ENCODE assay signal across 16 mouse cellular contexts in the genomic region with DNA sequence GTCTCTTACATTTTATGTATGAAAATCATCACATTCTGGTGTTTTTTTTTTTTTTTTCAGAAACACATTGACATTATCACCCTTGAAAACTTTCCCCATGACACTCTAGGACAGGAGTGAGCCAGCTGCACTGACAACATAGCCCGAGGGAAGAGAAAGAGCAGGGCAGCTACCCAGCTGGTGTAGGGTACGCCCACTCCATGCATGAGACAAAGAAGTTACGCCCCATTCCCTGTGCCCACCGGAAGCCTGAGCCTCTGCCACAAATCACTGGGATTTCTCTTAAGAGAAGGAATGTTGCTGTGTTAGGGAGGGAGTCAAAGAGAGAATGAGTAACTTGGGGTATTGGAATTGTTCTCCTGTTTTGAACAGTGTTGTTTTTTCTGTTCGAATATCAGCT.
DNase-seq lines count a peak whose midpoint lies in the region; ATAC-seq and TF ChIP-seq lines count a peak whose summit lies in the region.
"Had no signal": no experiment of that assay in that cellular context is flagged by ENCODE, and none has a peak within 500 bp of the region (broad histone marks: within the 10 kb centered on the region; RNA-seq: fewer than 3 reads in every experiment).

No protein-coding gene starts in this region.

- no peaks in the 10 kb centered on the region for H3K27me3 ChIP-seq in hindbrain, embryonic 11.5 days (ENCODE audit: control insufficient read depth, insufficient read depth, low read length)
- no peaks in the 10 kb centered on the region for H3K27me3 ChIP-seq in hindbrain, embryonic 13.5 days
- peaks cover 13% of the 10 kb centered on the region for H3K27me3 ChIP-seq in CH12.LX (replicated peaks)
- no peaks in the 10 kb centered on the region for H3K27me3 ChIP-seq in embryonic facial prominence, embryonic 14.5 days (replicated peaks; ENCODE audit: control insufficient read depth, insufficient read depth, low read length)
- H3K27me3 ChIP-seq in midbrain, embryonic 15.5 days (replicated peaks) = no peaks in the 10 kb centered on the region
- H3K27me3 ChIP-seq: limb, embryonic 13.5 days; stomach, embryonic 15.5 days had no signal

- no peak for TF ChIP-seq CTCF in CH12.LX (conservative IDR thresholded peaks at IDR 0.05 in 1 of 2, IDR thresholded peaks at IDR 0.05 in 1 of 2; ENCODE audit: low read depth in 2 of 2, low read length in 2 of 2)

- H3K36me3 ChIP-seq in hindbrain, embryonic 11.5 days (ENCODE audit: control insufficient read depth, insufficient read depth, low read length) = no peaks in the 10 kb centered on the region
- no peaks in the 10 kb centered on the region for H3K36me3 ChIP-seq in hindbrain, embryonic 13.5 days
- no peaks in the 10 kb centered on the region for H3K36me3 ChIP-seq in CH12.LX (replicated peaks in 1 of 2; ENCODE audit: control insufficient read depth in 1 of 2, insufficient read depth in 1 of 2, low read length in 1 of 2)
- H3K36me3 ChIP-seq in embryonic facial prominence, embryonic 14.5 days (ENCODE audit: control insufficient read depth, insufficient read depth, low read length) = no peaks in the 10 kb centered on the region
- no peaks in the 10 kb centered on the region for H3K36me3 ChIP-seq in midbrain, embryonic 15.5 days (replicated peaks)
- H3K36me3 ChIP-seq: limb, embryonic 13.5 days; stomach, embryonic 15.5 days had no signal

- H3K4me1 ChIP-seq in hindbrain, embryonic 11.5 days (replicated peaks; ENCODE audit: control insufficient read depth, insufficient read depth, low read length) = no peaks in the 10 kb centered on the region
- 0 out of 2 replicates have a peak, but pooled peaks cover 8% of the 10 kb centered on the region for H3K4me1 ChIP-seq in hindbrain, embryonic 13.5 days (replicated peaks)
- H3K4me1 ChIP-seq in CH12.LX (ENCODE audit: control insufficient read depth in 1 of 2, insufficient read depth in 2 of 2) = 0 out of 4 replicates have a peak, but pooled peaks cover 0 to 2% of the 10 kb centered on the region in 2 experiments
- no peaks in the 10 kb centered on the region for H3K4me1 ChIP-seq in embryonic facial prominence, embryonic 14.5 days (ENCODE audit: control insufficient read depth, insufficient read depth, low read length)
- H3K4me1 ChIP-seq in midbrain, embryonic 15.5 days = no peaks in the 10 kb centered on the region
- H3K4me1 ChIP-seq: limb, embryonic 13.5 days; stomach, embryonic 15.5 days had no signal

- ATAC-seq in hindbrain, embryonic 11.5 days (ENCODE audit: low FRiP score) = peak; percentile 82
- ATAC-seq in hindbrain, embryonic 13.5 days (ENCODE audit: low FRiP score) = no peak
- peak; percentile 63 for ATAC-seq in embryonic facial prominence, embryonic 14.5 days (ENCODE audit: low read depth)
- ATAC-seq in midbrain, embryonic 15.5 days (replicated peaks) = 0 out of 2 replicates have a peak, but pooled peaks have one; percentile 39
- ATAC-seq: intestine, postnatal 0 days; liver, postnatal 0 days had no signal

- no peak overlapping the region for H3K4me3 ChIP-seq in hindbrain, embryonic 11.5 days (ENCODE audit: low read depth, low read length)
- no peak overlapping the region for H3K4me3 ChIP-seq in hindbrain, embryonic 13.5 days
- no peak overlapping the region for H3K4me3 ChIP-seq in CH12.LX (replicated peaks in 1 of 3; ENCODE audit: low read depth in 2 of 3, low read length in 2 of 3, poor library complexity in 1 of 3)
- H3K4me3 ChIP-seq in embryonic facial prominence, embryonic 14.5 days (ENCODE audit: low read depth, low read length) = no peak overlapping the region
- H3K4me3 ChIP-seq in midbrain, embryonic 15.5 days = no peak overlapping the region
- H3K4me3 ChIP-seq: limb, embryonic 13.5 days; stomach, embryonic 15.5 days had no signal

- intact Hi-C loops in heart, postnatal 10 days (cut with DNase I) = no loop called here

- peak; percentile 43 for DNase-seq in hindbrain, embryonic 11.5 days (ENCODE audit: low spot score)
- DNase-seq in CH12.LX (ENCODE audit: extremely low read depth) = no peak
- peak; percentile 59 for DNase-seq in embryonic facial prominence, embryonic 14.5 days (ENCODE audit: low spot score)
- no peak for DNase-seq in right cerebral cortex, postnatal 25 days
- DNase-seq in heart, postnatal 10 days = no peak
- DNase-seq in heart, adult 9 months (ENCODE audit: low spot score in 2 of 2) = no peak
- DNase-seq: cerebellum, adult 11 months; heart, postnatal 36 days; liver, postnatal 0 days; lung, postnatal 4 days; thymus, postnatal 14 days had no signal

- TF ChIP-seq RAD21 in CH12.LX (IDR thresholded peaks at IDR 0.05; ENCODE audit: low read depth, low read length) = no peak

- H3K79me2 ChIP-seq in CH12.LX (replicated peaks; ENCODE audit: control insufficient read depth, extremely low read depth, insufficient read depth, poor library complexity, severe bottlenecking) = no peaks in the 10 kb centered on the region

- H3K27ac ChIP-seq in hindbrain, embryonic 11.5 days (ENCODE audit: low read depth, low read length) = no peak overlapping the region
- H3K27ac ChIP-seq in hindbrain, embryonic 13.5 days = no peak overlapping the region
- H3K27ac ChIP-seq in CH12.LX (ENCODE audit: insufficient read depth, low read depth) = no peak overlapping the region
- no peak overlapping the region for H3K27ac ChIP-seq in embryonic facial prominence, embryonic 14.5 days (replicated peaks; ENCODE audit: low read depth, low read length)
- no peak overlapping the region for H3K27ac ChIP-seq in midbrain, embryonic 15.5 days
- H3K27ac ChIP-seq: limb, embryonic 13.5 days; stomach, embryonic 15.5 days had no signal

- H3K9me3 ChIP-seq in hindbrain, embryonic 11.5 days (ENCODE audit: control insufficient read depth, low read length) = no peaks in the 10 kb centered on the region
- H3K9me3 ChIP-seq in hindbrain, embryonic 13.5 days = no peaks in the 10 kb centered on the region
- no peaks in the 10 kb centered on the region for H3K9me3 ChIP-seq in CH12.LX (replicated peaks; ENCODE audit: low read length)
- H3K9me3 ChIP-seq in embryonic facial prominence, embryonic 14.5 days (ENCODE audit: control insufficient read depth, low read length) = no peaks in the 10 kb centered on the region
- H3K9me3 ChIP-seq in midbrain, embryonic 15.5 days = no peaks in the 10 kb centered on the region
- H3K9me3 ChIP-seq: limb, embryonic 13.5 days; stomach, embryonic 15.5 days had no signal

- H3K9ac ChIP-seq in hindbrain, embryonic 11.5 days (ENCODE audit: low read depth, low read length) = no peak overlapping the region
- H3K9ac ChIP-seq in hindbrain, embryonic 13.5 days = no peak overlapping the region
- H3K9ac ChIP-seq in CH12.LX (ENCODE audit: insufficient read depth, low read depth) = no peak overlapping the region
- H3K9ac ChIP-seq in embryonic facial prominence, embryonic 14.5 days (ENCODE audit: low read depth, low read length) = no peak overlapping the region
- no peak overlapping the region for H3K9ac ChIP-seq in midbrain, embryonic 15.5 days
- H3K9ac ChIP-seq: limb, embryonic 13.5 days; liver, postnatal 0 days; stomach, embryonic 15.5 days had no signal

- no peak overlapping the region for H3K4me2 ChIP-seq in hindbrain, embryonic 11.5 days (replicated peaks; ENCODE audit: low read depth, low read length)
- no peak overlapping the region for H3K4me2 ChIP-seq in hindbrain, embryonic 13.5 days
- peak overlapping the region; percentile 13; the same call in 1 of the 2 replicates for H3K4me2 ChIP-seq in CH12.LX (ENCODE audit: insufficient read depth, low read depth, poor library complexity, severe bottlenecking)
- no peak overlapping the region for H3K4me2 ChIP-seq in embryonic facial prominence, embryonic 14.5 days (ENCODE audit: low read depth, low read length)
- no peak overlapping the region for H3K4me2 ChIP-seq in midbrain, embryonic 15.5 days
- H3K4me2 ChIP-seq: limb, embryonic 13.5 days; stomach, embryonic 15.5 days had no signal

- dilution Hi-C loops in CH12.LX (cut with MboI; ENCODE audit: extremely low pct_ligation_motif_present, extremely low pct_unique_long_range_greater_than_20kb, low sequenced_read_pairs) = no loop called here

- no peak for TF ChIP-seq POLR2A in CH12.LX (IDR thresholded peaks at IDR 0.05; ENCODE audit: low read depth, low read length)

- 39% methylated on average over 5 of the region's 5 CpGs for WGBS in hindbrain, embryonic 11.5 days
- 23% methylated on average over 5 of the region's 5 CpGs for WGBS in hindbrain, embryonic 13.5 days
- WGBS in embryonic facial prominence, embryonic 14.5 days = 41% methylated on average over 5 of the region's 5 CpGs
- WGBS in midbrain, embryonic 15.5 days = 28% methylated on average over 5 of the region's 5 CpGs

- in situ Hi-C loops in CH12.LX (cut with MboI; ENCODE audit: low pct_ligation_motif_present, low pct_unique_long_range_greater_than_20kb, low sequenced_read_pairs) = no loop called here

- TF ChIP-seq EP300 in CH12.LX (IDR thresholded peaks at IDR 0.05; ENCODE audit: low read length) = no peak

TF ChIP-seq in CH12.LX, 34 proteins besides CTCF, POLR2A, EP300 and RAD21:
- TF ChIP-seq ZKSCAN1 (IDR thresholded peaks at IDR 0.05; ENCODE audit: borderline replicate concordance, low read depth, low read length) = no peak
- no peak for TF ChIP-seq MAX (IDR thresholded peaks at IDR 0.05; ENCODE audit: low read length)
- TF ChIP-seq MAFK (IDR thresholded peaks at IDR 0.05; ENCODE audit: insufficient replicate concordance, low read length) = no peak
- no peak for TF ChIP-seq POLR2AphosphoS2 (IDR thresholded peaks at IDR 0.05; ENCODE audit: low read depth, low read length)
- no peak for TF ChIP-seq BHLHE40 (IDR thresholded peaks at IDR 0.05; ENCODE audit: low read depth, low read length)
- no peak for TF ChIP-seq RCOR1 (conservative IDR thresholded peaks at IDR 0.05; ENCODE audit: low read depth, low read length)
- TF ChIP-seq KAT2A (IDR thresholded peaks at IDR 0.05; ENCODE audit: insufficient replicate concordance, low read length) = no peak
- TF ChIP-seq ELF1 (IDR thresholded peaks at IDR 0.05; ENCODE audit: low read depth, low read length) = no peak
- no peak for TF ChIP-seq TCF12 (IDR thresholded peaks at IDR 0.05; ENCODE audit: low read depth, low read length)
- TF ChIP-seq SMC3 (IDR thresholded peaks at IDR 0.05; ENCODE audit: low read depth, low read length) = no peak
- TF ChIP-seq HCFC1 (IDR thresholded peaks at IDR 0.05; ENCODE audit: low read depth, low read length) = no peak
- no peak for TF ChIP-seq NRF1 (IDR thresholded peaks at IDR 0.05; ENCODE audit: low read depth, low read length)
- TF ChIP-seq ZMIZ1 (IDR thresholded peaks at IDR 0.05; ENCODE audit: low read depth, low read length) = no peak

Comparison
In these comparisons a context has a peak if more than half of its experiments do, and no peak if none do; other contexts are left out.
1. DNase-seq: peak in hindbrain, embryonic 11.5 days (single experiment) and embryonic facial prominence, embryonic 14.5 days (single experiment); none in CH12.LX (single experiment), right cerebral cortex, postnatal 25 days (single experiment), heart, postnatal 10 days (0 of 2) and heart, adult 9 months (0 of 2).